Mouse (Mus musculus) limb, embryonic 10.5 days (tissue): Measurements from ENCODE around the gene Tecpr1. TPM values are rescaled to one million over a fixed set of nuclear protein-coding genes. Genes with fewer than 3 reads are reported as not detected.

Experiments used
- DNase-seq: peaks from one replicate; pipeline ENCODE4 v3.0.0-alpha.2; 2017; ENCODE audit warnings: low spot score
- H3K27ac ChIP-seq: fragments of 300-500 bp; sonication (generic); 2 replicates; pipeline ENCODE4 v1.5.1; 2016; ENCODE audit warnings: mild to moderate bottlenecking
- H3K27me3 ChIP-seq: fragments of 300-500 bp; sonication (generic); 2 replicates; pipeline ENCODE4 v1.6.1; 2016; ENCODE audit warnings: low read depth, mild to moderate bottlenecking; ENCODE audit not compliant: poor library complexity, severe bottlenecking
- H3K36me3 ChIP-seq: fragments of 300-500 bp; sonication (generic); 2 replicates; pipeline ENCODE4 v1.6.1; 2016; ENCODE audit warnings: mild to moderate bottlenecking, moderate library complexity
- H3K4me1 ChIP-seq: fragments of 300-500 bp; sonication (generic); 2 replicates; pipeline ENCODE4 v1.6.1; 2016
- H3K4me3 ChIP-seq: fragments of 300-500 bp; sonication (generic); 2 replicates; pipeline ENCODE4 v1.5.1; 2016; ENCODE audit warnings: mild to moderate bottlenecking, moderate library complexity
- H3K9me3 ChIP-seq: fragments of 300-500 bp; sonication (generic); replicated peaks from 2 replicates; pipeline ENCODE4 v1.6.1; 2016; ENCODE audit warnings: mild to moderate bottlenecking
- whole genome bisulfite sequencing: fragments of 180-500 bp; shearing (Covaris S2); methylation state at CpG from one replicate; pipeline ENCODE4 v1.1.7; 2016; 5-methylcytosine and 5-hydroxymethylcytosine counted together
- polyA plus RNA-seq: library from polyadenylated mRNA; unstranded; fragments of >200 nt; fragmentation: Nextera tagmentation; extraction: Ambion mirVana; gene quantifications from 2 replicates; pipeline ENCODE4 v1.2.1, GENCODE M21; 2016

Gene Tecpr1
- polyA plus RNA-seq: 15.1 and 21.0 TPM in 2 replicates

DNA sequence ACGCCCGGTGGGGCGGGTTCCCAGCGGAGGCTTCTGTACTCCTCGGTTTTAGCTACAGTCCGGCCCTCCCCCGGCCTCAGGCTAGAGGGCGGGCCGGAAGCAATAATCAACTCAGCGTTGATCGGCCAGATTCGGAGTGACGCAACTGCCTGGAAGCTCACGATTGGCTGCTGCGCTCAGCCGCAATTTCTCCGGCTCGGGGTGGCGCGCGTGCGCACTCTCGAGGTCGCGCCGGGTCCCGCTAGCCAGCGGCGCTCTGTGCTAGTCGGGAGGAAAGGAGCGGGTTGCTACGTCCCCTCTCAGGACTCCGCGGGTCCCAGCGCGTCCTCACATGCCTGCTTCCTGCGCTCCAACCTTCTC is at the start of gene Tecpr1:
Gene Tecpr1, minus strand, starts transcription at position 113 of the 360 bp plus-strand sequence.
- Histone ChIP-seq H3K27ac (peak within 1 kb of the TSS; percentile 84), H3K4me3 (peak within 1 kb of the TSS; percentile 80), H3K36me3 (no peaks in the 10 kb centered on the region), H3K9me3 (no peaks in the 10 kb centered on the region), H3K27me3 (no peaks in the 10 kb centered on the region), H3K4me1 (peaks cover 37% of the 10 kb centered on the region)
- WGBS: under 1% methylated on average over 37 of the region's 37 CpGs
- DNase-seq: peak; percentile 97

DNA sequence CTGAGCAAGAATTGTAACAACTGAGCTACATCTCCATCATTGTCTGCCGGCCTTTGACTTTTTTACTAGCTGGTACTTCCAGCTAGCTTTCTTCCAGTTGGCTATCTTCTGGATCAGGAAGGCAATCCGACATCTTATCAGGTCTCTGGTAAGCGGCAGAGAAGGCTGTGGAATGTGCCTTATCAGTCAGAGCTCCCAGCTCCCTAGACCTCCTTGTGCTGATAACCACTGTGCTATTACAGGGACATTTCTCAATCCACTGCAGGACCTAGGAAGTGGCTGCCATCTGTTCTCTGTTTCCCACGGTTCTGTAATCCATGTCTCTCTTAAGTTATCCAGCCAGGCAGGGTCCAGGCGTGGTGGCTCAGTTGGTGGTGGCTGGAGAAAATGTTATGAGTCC is 48.4 kb upstream of the Tecpr1 start:
- Histone ChIP-seq H3K27me3 (no peaks in the 10 kb centered on the region), H3K4me3 (no peak overlapping the region), H3K36me3 (peaks cover 38% of the 10 kb centered on the region), H3K4me1 (peaks cover 3% of the 10 kb centered on the region; the same call in 1 of the 2 replicates), H3K27ac (no peak overlapping the region), H3K9me3 (no peaks in the 10 kb centered on the region)
- DNase-seq: no peak
- WGBS: 34% methylated on average over 5 of the region's 5 CpGs

DNA sequence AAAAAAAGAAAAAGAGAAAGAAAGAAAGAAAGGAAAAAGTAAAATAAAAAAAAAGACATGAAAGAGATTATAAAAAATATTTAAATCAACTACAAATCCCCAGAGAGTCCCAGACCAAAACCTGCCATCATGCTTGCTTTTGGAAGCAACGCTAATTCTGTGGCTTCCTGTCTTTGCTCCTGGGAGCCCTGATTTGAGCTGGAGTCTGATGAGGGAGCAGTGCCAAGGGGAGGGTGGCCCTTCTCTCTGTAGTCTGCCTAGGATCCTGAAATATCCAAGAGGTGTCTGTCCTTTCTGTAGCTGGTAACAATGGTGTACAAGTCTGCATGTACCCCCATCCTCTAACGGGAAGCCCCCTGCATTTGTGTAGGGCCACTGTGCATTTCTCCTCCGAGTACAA is 47.7 kb upstream of the Tecpr1 start:
- 90% methylated on average over 3 of the region's 3 CpGs for WGBS
- peaks cover 44% of the 10 kb centered on the region for H3K36me3 ChIP-seq

DNA sequence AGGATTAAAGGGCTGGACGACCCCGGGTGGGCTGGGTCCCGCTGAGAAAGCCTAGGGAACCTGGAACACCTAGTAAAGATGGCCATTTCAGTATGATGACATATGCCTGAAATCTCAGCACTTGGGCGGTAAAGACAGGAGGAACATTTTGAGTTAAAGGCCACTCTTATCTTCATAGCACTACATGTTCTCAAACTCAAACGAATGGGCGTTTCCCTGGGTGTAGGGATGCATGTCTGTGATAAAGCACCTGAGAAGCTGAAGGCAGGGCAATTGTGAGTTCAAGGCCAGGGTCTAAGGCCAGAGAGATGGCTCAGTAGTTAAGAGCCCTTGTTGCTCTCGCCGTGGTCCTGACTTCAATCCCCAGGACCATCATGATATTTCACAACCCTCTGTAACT is 47.0 kb upstream of the Tecpr1 start:
- Histone ChIP-seq H3K36me3 (peaks cover 47% of the 10 kb centered on the region), H3K9me3 (no peaks in the 10 kb centered on the region), H3K27me3 (no peaks in the 10 kb centered on the region), H3K4me3 (no peak overlapping the region), H3K27ac (no peak overlapping the region), H3K4me1 (0 out of 2 replicates have a peak, but pooled peaks cover 3% of the 10 kb centered on the region)
- WGBS: 95% methylated on average over 8 of the region's 8 CpGs
- no peak for DNase-seq

More for the DNA sequence above, 47.7 kb upstream of the Tecpr1 start:
- H3K27ac ChIP-seq: no peak overlapping the region
- peaks cover 3% of the 10 kb centered on the region; the same call in 1 of the 2 replicates for H3K4me1 ChIP-seq
- H3K27me3 ChIP-seq: no peaks in the 10 kb centered on the region
- no peaks in the 10 kb centered on the region for H3K9me3 ChIP-seq
- DNase-seq: no peak
- H3K4me3 ChIP-seq: no peak overlapping the region

DNA sequence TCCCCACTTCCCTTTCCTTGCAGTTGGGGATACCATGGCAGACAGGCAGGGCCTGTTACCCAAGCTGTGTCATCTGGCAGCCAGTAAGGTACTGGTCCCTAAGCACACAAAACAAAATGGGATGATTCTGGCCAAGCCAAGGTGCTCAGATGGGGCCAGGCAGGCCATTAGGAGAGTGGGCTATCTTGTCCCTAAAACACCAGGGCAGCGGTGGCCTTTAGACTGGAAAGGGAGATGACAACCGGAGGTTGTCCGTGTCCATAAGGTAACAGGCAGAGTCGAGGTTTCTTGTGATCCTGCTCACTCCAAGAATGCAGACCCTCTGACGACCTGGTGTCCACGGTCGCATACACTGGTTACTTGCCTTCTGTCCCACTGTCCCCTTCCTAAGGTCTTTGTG is 46.5 kb upstream of the Tecpr1 start:
- Histone ChIP-seq H3K27ac (no peak overlapping the region), H3K4me1 (0 out of 2 replicates have a peak, but pooled peaks cover 3% of the 10 kb centered on the region), H3K36me3 (peaks cover 50% of the 10 kb centered on the region), H3K27me3 (no peaks in the 10 kb centered on the region), H3K9me3 (no peaks in the 10 kb centered on the region), H3K4me3 (no peak overlapping the region)
- DNase-seq: no peak
- 92% methylated on average over 7 of the region's 7 CpGs for WGBS

DNA sequence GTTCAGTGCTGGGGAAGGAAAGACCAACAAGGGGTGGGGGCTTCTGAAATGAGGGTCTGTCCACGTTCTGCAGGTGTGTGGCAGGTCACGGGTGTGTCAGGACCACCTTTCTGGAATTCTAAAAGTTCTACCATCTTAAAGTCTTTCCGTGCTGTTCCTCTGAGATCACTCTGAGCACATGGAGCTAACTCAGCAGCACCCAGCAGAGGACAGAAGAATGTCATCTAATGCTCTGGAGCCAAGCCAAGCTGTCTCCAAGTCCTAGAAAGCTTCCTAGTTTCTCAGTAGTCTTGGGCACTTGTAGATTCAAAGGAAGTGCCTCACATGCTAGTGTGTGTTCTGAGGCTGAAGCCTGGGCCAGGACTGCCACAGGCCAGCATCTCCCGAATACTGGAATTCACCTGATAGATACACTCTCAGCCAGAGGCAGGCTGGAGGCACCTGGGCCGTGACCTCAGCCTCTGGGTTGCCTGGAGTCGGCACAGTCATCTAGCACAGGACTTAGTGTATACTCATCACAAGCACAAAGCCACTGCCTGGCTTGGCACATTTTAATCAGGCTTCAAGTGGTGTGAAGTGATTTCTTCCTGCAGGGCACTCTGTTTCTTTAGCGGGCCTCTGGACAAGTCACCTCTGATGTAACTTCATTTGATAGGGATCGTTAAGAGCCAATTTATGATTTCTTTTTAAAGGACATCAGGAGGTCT is 44.3 kb upstream of the Tecpr1 start:
- no peaks in the 10 kb centered on the region for H3K9me3 ChIP-seq
- H3K36me3 ChIP-seq: peaks cover 67% of the 10 kb centered on the region
- H3K4me1 ChIP-seq: 0 out of 2 replicates have a peak, but pooled peaks cover 3% of the 10 kb centered on the region
- H3K27me3 ChIP-seq: no peaks in the 10 kb centered on the region
- no peak for DNase-seq
- no peak overlapping the region for H3K4me3 ChIP-seq
- 79% methylated on average over 8 of the region's 8 CpGs for WGBS
- H3K27ac ChIP-seq: no peak overlapping the region

DNA sequence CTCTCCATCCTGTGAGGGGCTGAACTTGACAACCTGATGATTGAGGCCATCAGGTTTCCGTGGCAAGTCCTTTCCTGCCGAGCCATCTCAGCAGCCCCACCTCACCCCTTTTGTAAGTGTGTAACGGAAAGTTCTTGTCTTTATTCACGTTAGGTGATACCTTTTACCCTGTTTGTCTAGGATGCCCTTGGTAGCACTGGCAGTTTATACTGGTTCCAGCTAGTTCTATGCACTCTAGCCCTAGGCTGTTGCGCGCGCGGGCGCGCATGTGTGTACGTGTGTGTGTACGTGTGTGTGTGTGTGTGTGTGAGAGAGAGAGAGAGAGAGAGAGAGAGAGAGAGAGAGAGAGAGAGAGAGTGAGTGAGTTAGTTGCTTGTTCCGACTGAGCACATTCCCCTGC is 40.1 kb upstream of the Tecpr1 start:
- WGBS: 89% methylated on average over 13 of the region's 13 CpGs
- DNase-seq: no peak
- H3K9me3 ChIP-seq: no peaks in the 10 kb centered on the region
- no peak overlapping the region for H3K27ac ChIP-seq
- peaks cover 28% of the 10 kb centered on the region for H3K4me1 ChIP-seq
- no peak overlapping the region for H3K4me3 ChIP-seq
- H3K27me3 ChIP-seq: no peaks in the 10 kb centered on the region
- peaks cover 92% of the 10 kb centered on the region for H3K36me3 ChIP-seq

DNA sequence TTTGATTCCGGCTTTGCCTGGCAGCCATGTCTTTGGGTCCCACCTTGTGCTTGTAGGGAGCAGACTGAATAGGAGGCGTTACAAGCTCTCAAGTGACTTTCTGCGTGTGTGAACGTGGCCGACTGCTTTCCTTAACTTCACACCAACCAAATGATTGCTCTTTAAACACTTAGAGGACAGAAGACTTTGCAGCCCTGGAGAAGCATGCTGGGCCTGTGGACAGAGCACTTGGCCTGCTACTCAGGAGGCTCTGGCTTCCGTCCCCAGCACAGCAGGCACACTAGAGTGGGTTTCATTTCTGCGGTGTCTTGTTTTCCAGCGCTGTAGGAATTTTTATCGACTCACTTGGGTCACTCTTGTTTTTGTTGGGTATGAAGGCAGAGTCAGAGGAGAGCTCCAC is 39.7 kb upstream of the Tecpr1 start:
- Histone ChIP-seq H3K36me3 (peaks cover 92% of the 10 kb centered on the region), H3K9me3 (no peaks in the 10 kb centered on the region), H3K27ac (no peak overlapping the region), H3K27me3 (no peaks in the 10 kb centered on the region), H3K4me1 (peaks cover 32% of the 10 kb centered on the region), H3K4me3 (no peak overlapping the region)
- no peak for DNase-seq
- WGBS: 86% methylated on average over 9 of the region's 9 CpGs

DNA sequence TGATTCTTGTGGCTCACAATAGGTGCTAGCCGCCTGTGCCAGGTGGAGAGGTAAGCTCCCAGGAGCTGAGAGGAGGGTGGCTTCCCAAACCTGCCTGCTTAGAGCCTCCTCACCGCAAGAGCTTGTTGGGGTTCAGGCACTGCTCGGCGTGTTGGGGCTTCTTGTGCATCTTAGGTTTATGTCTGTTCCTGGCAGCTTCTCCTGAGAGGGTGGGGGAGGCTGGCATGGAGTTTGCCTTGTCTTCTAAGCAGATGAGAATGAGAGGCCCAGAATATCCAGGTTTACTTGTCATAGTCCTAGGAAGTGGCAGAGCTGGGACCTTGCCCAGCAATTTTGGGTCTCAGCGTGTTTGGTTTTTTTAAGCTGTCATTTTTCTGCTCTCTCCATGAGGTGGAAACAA is 38.4 kb upstream of the Tecpr1 start:
- Histone ChIP-seq H3K4me1 (peaks cover 41% of the 10 kb centered on the region), H3K4me3 (no peak overlapping the region), H3K27me3 (no peaks in the 10 kb centered on the region), H3K27ac (no peak overlapping the region), H3K9me3 (no peaks in the 10 kb centered on the region), H3K36me3 (peaks cover 89% of the 10 kb centered on the region)
- WGBS: 92% methylated on average over 5 of the region's 5 CpGs
- no peak for DNase-seq

DNA sequence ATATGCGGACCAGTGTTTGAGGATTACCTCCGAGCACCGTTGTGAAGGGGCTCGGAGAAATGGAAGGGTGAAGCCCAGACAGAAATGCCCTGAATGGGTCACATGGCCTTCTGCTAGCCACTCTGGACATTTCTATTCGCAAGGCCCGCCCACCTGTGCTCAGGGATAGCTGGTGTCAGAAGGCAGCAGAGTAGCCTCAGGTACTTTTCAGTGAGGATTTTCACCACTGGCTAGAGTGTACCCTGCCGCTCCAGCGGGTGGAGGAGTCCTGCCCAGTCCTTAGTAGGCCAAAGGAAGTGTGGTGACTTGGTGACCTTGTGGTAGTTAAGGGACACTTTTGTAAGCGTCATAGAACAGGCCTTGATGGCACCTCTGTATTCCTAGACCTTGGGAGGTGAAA is 37.9 kb upstream of the Tecpr1 start:
- peaks cover 46% of the 10 kb centered on the region for H3K4me1 ChIP-seq
- no peak for DNase-seq
- no peaks in the 10 kb centered on the region for H3K9me3 ChIP-seq
- H3K4me3 ChIP-seq: no peak overlapping the region
- 87% methylated on average over 9 of the region's 9 CpGs for WGBS
- H3K27ac ChIP-seq: no peak overlapping the region
- peaks cover 84% of the 10 kb centered on the region for H3K36me3 ChIP-seq
- no peaks in the 10 kb centered on the region for H3K27me3 ChIP-seq

DNA sequence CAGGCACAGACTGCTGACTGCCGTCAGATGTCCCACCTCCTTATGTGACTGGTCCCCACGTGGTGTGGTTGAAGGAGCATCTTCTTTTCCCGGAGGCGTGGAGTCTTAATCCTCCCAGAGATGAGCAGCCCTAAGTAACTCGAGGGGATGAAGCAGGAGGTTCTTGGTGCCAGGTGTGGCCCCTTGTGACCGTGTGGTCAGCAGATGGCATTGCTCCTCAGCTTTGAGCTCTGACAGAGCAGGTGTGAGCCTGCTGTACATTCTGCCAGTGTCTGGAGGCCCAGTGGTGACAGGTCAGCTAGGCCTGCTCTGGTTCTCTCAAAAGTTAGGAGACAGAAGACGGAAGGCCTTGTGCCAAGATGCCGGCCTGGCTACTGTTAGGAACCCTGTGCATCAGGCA is 37.0 kb upstream of the Tecpr1 start:
- Histone ChIP-seq H3K36me3 (peaks cover 76% of the 10 kb centered on the region), H3K27me3 (no peaks in the 10 kb centered on the region), H3K4me3 (no peak overlapping the region), H3K27ac (no peak overlapping the region), H3K9me3 (no peaks in the 10 kb centered on the region), H3K4me1 (peaks cover 46% of the 10 kb centered on the region)
- DNase-seq: no peak
- 82% methylated on average over 8 of the region's 8 CpGs for WGBS

DNA sequence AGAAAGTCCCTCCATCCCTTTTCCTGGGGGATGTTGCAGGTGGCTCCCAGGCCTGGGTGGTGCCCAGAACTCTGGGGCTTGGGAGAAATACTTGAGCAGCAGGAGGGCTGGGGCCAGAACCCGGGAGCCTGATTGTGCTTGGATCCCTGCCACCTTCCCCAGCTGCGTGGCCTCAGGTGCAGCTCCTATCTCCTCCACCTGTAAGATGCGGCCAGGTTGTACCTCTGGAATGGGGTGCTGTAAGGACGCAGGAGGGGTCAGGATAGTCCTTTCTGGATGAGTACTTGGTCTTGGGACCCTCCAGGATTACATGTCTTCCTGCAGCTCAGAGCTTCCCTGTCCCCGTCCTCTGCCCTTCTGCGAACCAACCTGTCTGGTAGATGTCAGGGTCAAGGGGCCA is 35.8 kb upstream of the Tecpr1 start:
- no peak overlapping the region for H3K4me3 ChIP-seq
- H3K27me3 ChIP-seq: no peaks in the 10 kb centered on the region
- H3K9me3 ChIP-seq: no peaks in the 10 kb centered on the region
- DNase-seq: no peak
- H3K27ac ChIP-seq: 0 out of 2 replicates have a peak overlapping the region, but pooled peaks have one; percentile 2
- peaks cover 51% of the 10 kb centered on the region for H3K4me1 ChIP-seq
- 80% methylated on average over 6 of the region's 6 CpGs for WGBS
- H3K36me3 ChIP-seq: peaks cover 65% of the 10 kb centered on the region

DNA sequence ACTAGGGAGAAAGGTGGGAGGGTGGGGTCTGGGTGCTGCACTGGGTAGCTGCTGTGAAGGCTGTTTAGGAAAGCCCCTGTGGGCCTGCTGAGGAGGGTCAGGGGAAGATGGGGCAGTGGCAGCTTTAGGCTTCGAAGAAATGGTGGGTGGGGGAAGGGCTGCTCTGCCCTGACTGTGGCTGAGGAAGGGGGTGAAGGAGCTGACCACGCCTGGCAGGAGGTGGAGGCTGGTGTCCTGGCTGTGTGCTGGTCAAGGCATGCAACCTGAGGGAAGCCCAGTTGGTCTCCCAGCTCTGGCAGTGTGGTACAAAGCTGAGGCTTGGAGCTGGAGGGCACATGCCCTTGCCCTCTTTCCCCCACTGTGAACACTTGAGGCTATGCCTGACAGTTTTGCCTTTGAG is 35.3 kb upstream of the Tecpr1 start:
- WGBS: 17% methylated on average over 2 of the region's 2 CpGs
- Histone ChIP-seq H3K27me3 (no peaks in the 10 kb centered on the region), H3K4me3 (peak overlapping the region; percentile 99), H3K27ac (peak overlapping the region; percentile 98; the same call in 1 of the 2 replicates), H3K9me3 (no peaks in the 10 kb centered on the region), H3K36me3 (peaks cover 61% of the 10 kb centered on the region), H3K4me1 (peaks cover 54% of the 10 kb centered on the region)
- no peak for DNase-seq
